Mouse (Mus musculus): ENCODE measurements at regions not wholly inside any gene's neighbourhood (a gene's known extent, or its start where the extent isn't known, plus 50 kb on each side); places are given as distances from the start of the nearest gene placed in this dataset.

DNA sequence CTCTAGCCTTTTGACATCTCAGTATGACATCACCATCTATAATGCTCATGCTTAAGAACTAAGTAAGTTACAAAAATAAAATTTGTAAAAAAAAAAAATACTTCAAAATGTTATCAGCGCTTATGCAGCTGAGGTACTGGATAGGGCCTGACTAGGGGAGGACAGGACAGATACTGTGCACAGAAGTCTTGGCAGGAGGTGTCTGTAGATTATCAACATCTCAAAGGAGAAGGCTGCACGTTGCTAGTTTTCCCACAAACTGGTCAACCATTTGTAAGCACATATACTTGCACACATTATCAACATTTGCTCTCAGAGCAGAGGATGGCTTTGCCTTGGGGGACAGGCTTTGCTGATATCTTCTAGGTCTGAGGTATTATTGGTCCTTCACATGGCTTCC is 294.5 kb upstream of the Camk1g start:
- no peak for DNase-seq (ENCODE audit: low read depth in 1 of 2, low spot score in 2 of 2)
- no peaks in the 10 kb centered on the region for H3K36me3 ChIP-seq (ENCODE audit: control insufficient read depth, insufficient read depth, low read length)
- no peak for TF ChIP-seq POLR2A (IDR thresholded peaks at IDR 0.05; ENCODE audit: low read depth, low read length)
- no peak for TF ChIP-seq CTCF (IDR thresholded peaks at IDR 0.05; ENCODE audit: extremely low read depth, insufficient read depth, insufficient read length, insufficient replicate concordance)
- H3K27me3 ChIP-seq (ENCODE audit: control insufficient read depth, insufficient read depth, low read length), result no peaks in the 10 kb centered on the region
- 76% methylated on average over 2 of the region's 2 CpGs for WGBS
- no peaks in the 10 kb centered on the region for H3K4me1 ChIP-seq (ENCODE audit: control insufficient read depth, insufficient read depth, insufficient read length)
- no peak overlapping the region for H3K4me3 ChIP-seq (ENCODE audit: extremely low read depth, insufficient read depth, insufficient read length)
- no peak overlapping the region for H3K27ac ChIP-seq (ENCODE audit: insufficient read depth, low read length)

DNA sequence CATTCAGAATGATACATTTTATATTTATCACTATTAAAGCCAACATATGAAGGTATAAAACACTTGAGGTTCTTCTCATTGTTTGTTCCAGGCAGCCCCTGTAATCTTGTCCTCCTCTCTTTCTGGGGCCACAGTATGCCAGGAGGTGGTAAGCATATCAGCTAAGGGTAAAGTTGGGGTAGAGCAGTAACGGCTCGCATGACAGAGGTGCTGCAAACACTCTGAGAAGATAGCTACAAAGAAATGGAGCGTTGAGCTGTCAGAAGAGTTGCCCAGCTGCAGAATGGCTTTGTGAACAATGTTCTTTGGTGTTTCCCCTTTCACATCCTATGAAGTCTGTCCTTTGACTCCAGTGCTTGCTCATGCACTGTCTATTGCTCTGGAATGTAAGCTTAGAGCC is 293.5 kb upstream of the Camk1g start:
- H3K27me3 ChIP-seq (ENCODE audit: control insufficient read depth, insufficient read depth, low read length), result no peaks in the 10 kb centered on the region
- no peak overlapping the region for H3K4me3 ChIP-seq (ENCODE audit: extremely low read depth, insufficient read depth, insufficient read length)
- H3K27ac ChIP-seq (ENCODE audit: insufficient read depth, low read length), result no peak overlapping the region
- no peaks in the 10 kb centered on the region for H3K36me3 ChIP-seq (ENCODE audit: control insufficient read depth, insufficient read depth, low read length)
- TF ChIP-seq POLR2A (IDR thresholded peaks at IDR 0.05; ENCODE audit: low read depth, low read length) (no peak), CTCF (IDR thresholded peaks at IDR 0.05; ENCODE audit: extremely low read depth, insufficient read depth, insufficient read length, insufficient replicate concordance) (no peak)
- no peak for DNase-seq (ENCODE audit: low read depth in 1 of 2, low spot score in 2 of 2)
- H3K4me1 ChIP-seq (ENCODE audit: control insufficient read depth, insufficient read depth, insufficient read length), result no peaks in the 10 kb centered on the region
- 76% methylated on average over 3 of the region's 3 CpGs for WGBS

DNA sequence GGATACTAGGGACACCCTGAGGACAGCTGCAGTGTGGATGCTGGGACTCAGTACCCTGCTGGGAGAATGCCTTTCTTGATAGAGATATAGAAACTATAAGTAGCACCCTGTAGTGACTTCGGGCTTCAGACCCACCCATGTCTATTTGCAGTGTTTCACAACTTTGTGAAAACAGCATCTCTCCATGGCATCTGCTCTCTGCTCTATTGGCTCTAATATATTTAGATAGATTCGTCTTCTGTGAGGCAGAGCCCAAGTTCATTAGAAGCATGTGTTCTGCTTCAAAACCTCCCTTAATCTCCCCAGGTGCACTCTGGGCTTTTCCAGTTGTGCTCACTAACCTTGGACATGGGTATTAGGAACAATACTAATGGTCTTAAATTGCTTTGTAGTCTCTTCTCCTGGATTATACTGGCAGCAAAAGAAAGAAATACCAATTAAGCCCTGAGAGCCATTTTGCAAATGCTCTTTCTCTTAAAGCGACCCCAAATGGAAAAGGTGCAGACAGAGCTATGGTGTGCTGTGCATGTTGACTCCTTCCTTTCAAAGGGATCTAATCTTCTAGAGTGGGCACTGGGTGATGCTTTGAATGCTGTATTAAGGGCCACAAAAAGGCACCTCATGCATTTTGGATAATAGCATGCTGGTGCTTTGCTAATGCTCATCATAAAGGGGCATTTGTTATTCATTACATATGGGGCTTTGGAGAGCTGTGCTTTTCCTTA is 292.2 kb upstream of the Camk1g start:
- 84% methylated on average over 3 of the region's 3 CpGs for WGBS
- H3K4me3 ChIP-seq (ENCODE audit: extremely low read depth, insufficient read depth, insufficient read length), result no peak overlapping the region
- no peaks in the 10 kb centered on the region for H3K36me3 ChIP-seq (ENCODE audit: control insufficient read depth, insufficient read depth, low read length)
- no peaks in the 10 kb centered on the region for H3K27me3 ChIP-seq (ENCODE audit: control insufficient read depth, insufficient read depth, low read length)
- H3K27ac ChIP-seq (ENCODE audit: insufficient read depth, low read length), result no peak overlapping the region
- H3K4me1 ChIP-seq (ENCODE audit: control insufficient read depth, insufficient read depth, insufficient read length), result no peaks in the 10 kb centered on the region
- no peak for DNase-seq (ENCODE audit: low read depth in 1 of 2, low spot score in 2 of 2)
- no peak for TF ChIP-seq CTCF (IDR thresholded peaks at IDR 0.05; ENCODE audit: extremely low read depth, insufficient read depth, insufficient read length, insufficient replicate concordance)
- TF ChIP-seq POLR2A (IDR thresholded peaks at IDR 0.05; ENCODE audit: low read depth, low read length), result no peak

DNA sequence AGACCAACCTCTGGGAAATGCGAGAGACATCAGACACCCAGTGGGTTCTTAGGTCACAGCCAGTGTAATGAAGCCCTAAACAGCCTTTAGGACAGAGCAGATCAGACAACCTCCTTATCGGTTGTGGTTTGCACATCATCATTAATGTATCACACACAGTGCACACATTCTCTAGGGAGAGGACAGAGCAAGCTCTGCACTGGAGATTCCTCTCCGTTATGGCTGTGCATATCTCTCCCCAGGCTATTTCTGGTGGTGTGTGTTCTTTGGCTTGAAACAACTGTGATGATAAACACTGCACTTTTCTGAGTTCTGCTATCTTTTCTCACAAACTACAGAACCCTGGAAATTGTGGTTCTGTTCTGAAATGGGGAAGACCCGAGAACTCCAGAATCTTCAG is 291.3 kb upstream of the Camk1g start:
- WGBS, result 78% methylated on average over 4 of the region's 4 CpGs
- no peak for DNase-seq (ENCODE audit: low read depth in 1 of 2, low spot score in 2 of 2)
- no peaks in the 10 kb centered on the region for H3K4me1 ChIP-seq (ENCODE audit: control insufficient read depth, insufficient read depth, insufficient read length)
- no peak overlapping the region for H3K27ac ChIP-seq (ENCODE audit: insufficient read depth, low read length)
- no peaks in the 10 kb centered on the region for H3K27me3 ChIP-seq (ENCODE audit: control insufficient read depth, insufficient read depth, low read length)
- TF ChIP-seq POLR2A (IDR thresholded peaks at IDR 0.05; ENCODE audit: low read depth, low read length), result no peak
- no peak for TF ChIP-seq CTCF (IDR thresholded peaks at IDR 0.05; ENCODE audit: extremely low read depth, insufficient read depth, insufficient read length, insufficient replicate concordance)
- no peak overlapping the region for H3K4me3 ChIP-seq (ENCODE audit: extremely low read depth, insufficient read depth, insufficient read length)
- H3K36me3 ChIP-seq (ENCODE audit: control insufficient read depth, insufficient read depth, low read length), result no peaks in the 10 kb centered on the region

DNA sequence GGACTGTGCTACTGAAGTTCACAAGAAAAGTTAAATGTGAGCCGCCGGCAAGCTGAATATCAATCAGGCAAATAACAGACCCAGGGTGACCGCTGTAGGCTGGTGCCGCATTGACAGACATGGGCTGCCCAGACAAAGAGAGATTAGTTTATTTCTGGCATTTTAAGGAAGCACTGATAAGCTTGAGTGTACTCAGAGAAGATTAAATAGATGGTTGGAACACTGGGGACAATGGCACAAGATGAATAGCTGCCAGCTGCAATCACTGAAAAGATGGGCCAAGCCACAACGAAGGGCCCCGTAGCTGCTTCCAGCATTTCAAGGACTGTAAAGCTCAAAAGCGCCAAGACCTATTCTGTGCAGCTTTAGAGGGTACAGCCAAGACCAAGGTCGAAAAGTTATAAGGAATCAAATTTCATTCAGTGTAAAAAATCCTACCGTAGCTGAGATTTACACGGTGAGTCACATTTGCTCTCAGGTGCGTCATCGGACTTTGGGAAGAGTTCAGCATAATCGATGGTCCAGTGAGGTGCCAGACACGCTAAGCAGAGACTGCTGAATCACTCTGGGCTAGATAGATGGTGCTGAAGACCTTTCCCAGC is 285.1 kb upstream of the Camk1g start:
- no peak overlapping the region for H3K4me3 ChIP-seq (ENCODE audit: extremely low read depth, insufficient read depth, insufficient read length)
- 84% methylated on average over 14 of the region's 14 CpGs for WGBS
- no peaks in the 10 kb centered on the region for H3K27me3 ChIP-seq (ENCODE audit: control insufficient read depth, insufficient read depth, low read length)
- TF ChIP-seq POLR2A (IDR thresholded peaks at IDR 0.05; ENCODE audit: low read depth, low read length) (no peak), CTCF (IDR thresholded peaks at IDR 0.05; ENCODE audit: extremely low read depth, insufficient read depth, insufficient read length, insufficient replicate concordance) (no peak)
- H3K4me1 ChIP-seq (ENCODE audit: control insufficient read depth, insufficient read depth, insufficient read length), result no peaks in the 10 kb centered on the region
- no peak for DNase-seq (ENCODE audit: low read depth in 1 of 2, low spot score in 2 of 2)
- no peaks in the 10 kb centered on the region for H3K36me3 ChIP-seq (ENCODE audit: control insufficient read depth, insufficient read depth, low read length)
- H3K27ac ChIP-seq (ENCODE audit: insufficient read depth, low read length), result no peak overlapping the region

DNA sequence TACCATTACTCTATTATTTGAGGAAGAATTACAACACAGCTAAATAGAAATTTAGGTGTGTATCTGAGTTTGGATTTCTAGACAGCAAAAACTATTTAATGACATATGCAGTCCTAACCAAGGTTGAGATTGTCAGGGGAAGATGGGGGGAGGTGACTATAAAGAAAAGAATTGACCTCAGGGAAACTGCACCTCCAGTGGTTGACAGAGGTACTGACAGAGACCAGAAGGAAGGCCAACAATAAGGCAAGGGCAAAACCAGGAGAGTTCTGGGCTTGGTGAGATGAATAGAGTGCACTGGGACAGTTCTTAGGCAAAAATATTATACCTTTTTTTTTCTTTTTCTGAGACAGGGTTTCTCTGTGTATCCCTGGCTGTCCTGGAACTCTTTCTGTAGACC is 280.2 kb upstream of the Camk1g start:
- no peak overlapping the region for H3K27ac ChIP-seq (ENCODE audit: insufficient read depth, low read length)
- H3K4me3 ChIP-seq (ENCODE audit: extremely low read depth, insufficient read depth, insufficient read length), result no peak overlapping the region
- no peak for DNase-seq (ENCODE audit: low read depth in 1 of 2, low spot score in 2 of 2)
- H3K27me3 ChIP-seq (ENCODE audit: control insufficient read depth, insufficient read depth, low read length), result no peaks in the 10 kb centered on the region
- no peak for TF ChIP-seq POLR2A (IDR thresholded peaks at IDR 0.05; ENCODE audit: low read depth, low read length)
- TF ChIP-seq CTCF (IDR thresholded peaks at IDR 0.05; ENCODE audit: extremely low read depth, insufficient read depth, insufficient read length, insufficient replicate concordance), result no peak
- H3K36me3 ChIP-seq (ENCODE audit: control insufficient read depth, insufficient read depth, low read length), result no peaks in the 10 kb centered on the region
- no peaks in the 10 kb centered on the region for H3K4me1 ChIP-seq (ENCODE audit: control insufficient read depth, insufficient read depth, insufficient read length)

DNA sequence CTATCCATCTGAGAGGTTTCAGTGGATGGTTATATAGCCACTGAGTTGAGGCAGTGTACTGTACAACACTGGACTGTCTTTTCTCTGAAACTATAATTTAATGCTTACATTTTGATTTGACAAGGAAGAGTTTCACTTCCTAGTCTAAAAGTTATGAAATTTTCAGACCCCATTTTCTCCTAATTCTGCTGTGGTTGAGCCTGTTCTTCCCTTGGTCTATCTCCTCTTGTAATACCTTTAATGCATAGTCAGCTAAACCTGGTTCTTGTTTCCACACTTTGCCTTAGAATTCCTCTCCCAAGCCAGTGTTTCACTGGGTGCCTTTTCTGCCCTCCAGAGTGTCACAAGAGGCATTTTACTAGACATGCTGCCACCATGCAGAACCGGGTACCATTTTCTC is 279.3 kb upstream of the Camk1g start:
- Histone ChIP-seq H3K27ac (ENCODE audit: insufficient read depth, low read length) (no peak overlapping the region), H3K4me3 (ENCODE audit: extremely low read depth, insufficient read depth, insufficient read length) (no peak overlapping the region), H3K36me3 (ENCODE audit: control insufficient read depth, insufficient read depth, low read length) (no peaks in the 10 kb centered on the region), H3K27me3 (ENCODE audit: control insufficient read depth, insufficient read depth, low read length) (no peaks in the 10 kb centered on the region), H3K4me1 (ENCODE audit: control insufficient read depth, insufficient read depth, insufficient read length) (no peaks in the 10 kb centered on the region)
- WGBS, result 93% methylated on average over 1 of the region's 1 CpGs
- no peak for DNase-seq (ENCODE audit: low read depth in 1 of 2, low spot score in 2 of 2)
- no peak for TF ChIP-seq CTCF (IDR thresholded peaks at IDR 0.05; ENCODE audit: extremely low read depth, insufficient read depth, insufficient read length, insufficient replicate concordance)
- TF ChIP-seq POLR2A (IDR thresholded peaks at IDR 0.05; ENCODE audit: low read depth, low read length), result no peak
